Mouse (Mus musculus) thymus, adult 2 months (tissue): ENCODE data around the gene P2rx7. TPM values are rescaled to one million over a fixed set of nuclear protein-coding genes. Genes with fewer than 3 reads are reported as not detected.

ENCODE experiments used
- DNase-seq: peaks from one replicate; pipeline ENCODE4 v3.0.0; 2021
- H3K27ac ChIP-seq: fragments of 200-500 bp; 2 replicates; pipeline ENCODE4 v1.5.1; 2012; ENCODE audit warnings: low read length, control low read depth; ENCODE audit not compliant: control insufficient read depth, insufficient read depth
- H3K27me3 ChIP-seq: fragments of 200-500 bp; 2 replicates; pipeline ENCODE4 v1.6.1; 2012; ENCODE audit warnings: mild to moderate bottlenecking, low read length, moderate library complexity, mixed read lengths; ENCODE audit not compliant: control insufficient read depth, insufficient read depth
- H3K36me3 ChIP-seq: fragments of 200-500 bp; 2 replicates; pipeline ENCODE4 v1.6.1; 2012; ENCODE audit warnings: mild to moderate bottlenecking, low read length, moderate library complexity; ENCODE audit not compliant: control insufficient read depth, insufficient read depth
- H3K4me1 ChIP-seq: fragments of 200-500 bp; replicated peaks from 2 replicates; pipeline ENCODE4 v1.6.1; 2012; ENCODE audit warnings: low read length; ENCODE audit not compliant: control insufficient read depth, insufficient read depth
- H3K4me3 ChIP-seq: fragments of 200-500 bp; 2 replicates; pipeline ENCODE4 v1.5.1; 2012; ENCODE audit warnings: mild to moderate bottlenecking, low read length, control low read depth, moderate library complexity; ENCODE audit not compliant: control insufficient read depth, insufficient read depth
- CTCF ChIP-seq: fragments of 200-500 bp; IDR thresholded peaks from 2 replicates; pipeline ENCODE4 v1.5.1; 2012; ENCODE audit warnings: mild to moderate bottlenecking, control low read depth, low read length, moderate library complexity, borderline replicate concordance; ENCODE audit not compliant: control insufficient read depth, poor library complexity, insufficient read depth; ENCODE audit errors: extremely low read depth
- POLR2A ChIP-seq: fragments of 200-500 bp; IDR thresholded peaks from 2 replicates; pipeline ENCODE4 v1.6.1; 2012; ENCODE audit warnings: mild to moderate bottlenecking, low read length, control low read depth, moderate library complexity; ENCODE audit not compliant: control insufficient read depth, poor library complexity, insufficient read depth; ENCODE audit errors: extremely low read depth
- WGBS: fragments of 180-500 bp; shearing (Covaris S2); methylation state at CpG from one replicate; pipeline ENCODE4 v1.1.7; 2018; 5-methylcytosine and 5-hydroxymethylcytosine counted together
- polyA plus RNA-seq: library from polyadenylated mRNA; depleted of rRNA; stranded (reverse); fragments of >200 nt; gene quantifications from 2 replicates; pipeline ENCODE4 v1.2.3, GENCODE M21; 2012

P2rx7 gene
- polyA plus RNA-seq, 1 experiment = 18.5 TPM

- peaks cover 23% of the 10 kb centered on the region for H3K4me1 ChIP-seq
- H3K4me3 ChIP-seq = no peak overlapping the region
- TF ChIP-seq CTCF = no peak
- no peak for TF ChIP-seq POLR2A
- WGBS = 13% methylated on average over 8 of the region's 8 CpGs
- H3K27ac ChIP-seq = peak overlapping the region; percentile 43; the same call in 1 of the 2 replicates
- no peak for DNase-seq
- H3K27me3 ChIP-seq = no peaks in the 10 kb centered on the region
- H3K36me3 ChIP-seq = no peaks in the 10 kb centered on the region
These were observed 75.5 kb downstream of the P2rx7 start for GRCm38 (mm10) chr5:122719168-122719567.

DNA sequence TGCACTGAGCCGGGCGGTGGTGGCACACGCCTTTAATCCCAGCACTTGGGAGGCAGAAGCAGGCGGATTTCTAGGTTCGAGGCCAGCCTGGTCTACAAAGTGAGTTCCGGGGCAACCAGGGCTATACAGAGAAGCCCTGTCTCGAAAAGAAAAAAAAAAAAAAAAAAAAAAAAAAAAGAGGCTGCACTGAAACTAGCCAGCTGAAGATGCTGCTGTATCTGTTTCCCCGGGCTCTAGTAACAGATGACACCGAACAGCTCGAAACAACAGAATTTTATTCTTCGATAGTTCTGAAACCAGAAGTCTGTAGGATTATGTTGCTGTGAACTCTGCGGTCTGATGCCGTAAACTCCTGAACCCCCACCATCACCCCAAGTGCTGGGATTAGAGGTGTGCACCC lies 81.7 kb downstream of the P2rx7 start:
- Histone ChIP-seq H3K36me3 (no peaks in the 10 kb centered on the region), H3K27me3 (no peaks in the 10 kb centered on the region), H3K4me3 (no peak overlapping the region), H3K27ac (no peak overlapping the region), H3K4me1 (0 out of 2 replicates have a peak, but pooled peaks cover 3% of the 10 kb centered on the region)
- DNase-seq = no peak
- WGBS = 92% methylated on average over 13 of the region's 13 CpGs
- no peak for TF ChIP-seq CTCF
- no peak for TF ChIP-seq POLR2A

DNA sequence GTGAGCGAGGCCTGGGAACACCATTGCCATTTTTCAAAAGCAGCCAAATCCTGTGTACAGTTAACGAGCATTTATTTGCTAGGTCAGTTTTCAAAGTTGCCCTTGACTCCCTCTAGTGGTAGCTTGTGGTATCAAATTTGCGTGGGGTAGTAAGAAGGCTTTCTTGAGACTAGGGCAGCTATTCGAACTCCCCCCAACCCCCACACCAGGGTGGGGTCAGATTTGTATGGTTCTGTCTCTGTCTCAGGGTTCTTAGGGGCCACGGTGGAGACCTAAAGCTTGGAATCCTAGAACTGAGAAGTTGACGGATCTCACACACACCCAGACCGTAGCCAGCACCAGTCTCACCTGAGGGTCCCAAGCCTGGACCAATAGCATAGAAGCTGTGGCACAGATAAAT lies 82.4 kb downstream of the P2rx7 start:
- 27% methylated on average over 7 of the region's 7 CpGs for WGBS
- no peak overlapping the region for H3K27ac ChIP-seq
- no peaks in the 10 kb centered on the region for H3K27me3 ChIP-seq
- no peak for TF ChIP-seq POLR2A
- no peak for TF ChIP-seq CTCF
- no peaks in the 10 kb centered on the region; the same call in 1 of the 2 replicates for H3K4me1 ChIP-seq
- peak; percentile 71 for DNase-seq
- H3K36me3 ChIP-seq = no peaks in the 10 kb centered on the region
- H3K4me3 ChIP-seq = no peak overlapping the region

GRCm38 (mm10) chr5:122726595-122726994 lies 82.9 kb downstream of the P2rx7 start:
- no peak overlapping the region for H3K27ac ChIP-seq
- peaks cover 5% of the 10 kb centered on the region for H3K4me1 ChIP-seq
- WGBS = 93% methylated on average over 5 of the region's 5 CpGs
- TF ChIP-seq POLR2A (no peak), CTCF (no peak)
- H3K36me3 ChIP-seq = no peaks in the 10 kb centered on the region
- H3K27me3 ChIP-seq = no peaks in the 10 kb centered on the region
- DNase-seq = no peak
- H3K4me3 ChIP-seq = no peak overlapping the region

DNA sequence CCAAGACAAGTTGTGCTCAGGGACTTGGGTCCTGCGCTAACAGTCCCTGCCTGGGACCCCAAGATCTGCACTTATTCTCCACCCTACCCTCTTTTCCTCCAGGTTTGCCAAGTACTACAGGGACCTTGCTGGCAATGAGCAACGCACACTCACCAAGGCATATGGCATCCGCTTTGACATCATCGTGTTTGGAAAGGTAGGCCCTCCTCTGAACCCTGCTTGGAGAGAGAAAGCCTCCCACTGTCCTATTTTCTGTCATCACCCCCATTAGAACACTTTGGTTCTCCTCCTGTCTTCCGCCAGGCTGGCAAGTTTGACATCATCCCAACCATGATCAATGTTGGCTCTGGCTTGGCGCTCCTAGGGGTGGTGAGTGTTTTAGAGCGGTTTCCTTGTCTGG lies 83.4 kb downstream of the P2rx7 start:
- peaks cover 8% of the 10 kb centered on the region for H3K4me1 ChIP-seq
- H3K4me3 ChIP-seq = no peak overlapping the region
- no peaks in the 10 kb centered on the region for H3K27me3 ChIP-seq
- no peak for DNase-seq
- no peaks in the 10 kb centered on the region for H3K36me3 ChIP-seq
- H3K27ac ChIP-seq = no peak overlapping the region
- TF ChIP-seq CTCF (no peak), POLR2A (no peak)
- 97% methylated on average over 7 of the region's 7 CpGs for WGBS

DNA sequence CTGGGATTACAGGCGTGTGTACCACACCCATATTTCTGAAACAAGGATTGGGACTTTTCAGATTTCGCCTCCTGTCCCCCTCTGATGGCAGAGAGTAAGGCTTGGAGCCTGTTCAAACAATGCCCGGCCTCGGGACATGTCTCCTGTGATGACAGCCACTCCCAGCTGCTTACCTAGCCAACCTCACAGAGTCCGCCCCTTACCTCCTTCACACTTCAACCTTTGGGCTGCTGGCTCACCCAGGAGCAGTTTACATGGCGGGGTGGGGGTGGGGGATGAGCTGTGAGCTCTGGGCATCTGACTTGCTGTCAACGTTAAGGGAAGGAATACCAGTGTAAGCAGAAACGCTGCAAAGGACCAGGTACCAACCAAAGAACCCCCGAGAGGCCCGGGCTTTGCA lies 87.1 kb downstream of the P2rx7 start:
- TF ChIP-seq CTCF (no peak), POLR2A (no peak)
- Histone ChIP-seq H3K4me3 (no peak overlapping the region), H3K36me3 (no peaks in the 10 kb centered on the region), H3K27ac (no peak overlapping the region), H3K27me3 (no peaks in the 10 kb centered on the region), H3K4me1 (peaks cover 32% of the 10 kb centered on the region)
- no peak for DNase-seq
- WGBS = 86% methylated on average over 10 of the region's 10 CpGs

- DNase-seq = peak; percentile 84
- Histone ChIP-seq H3K4me1 (peaks cover 32% of the 10 kb centered on the region), H3K27me3 (no peaks in the 10 kb centered on the region), H3K4me3 (no peak overlapping the region), H3K27ac (peak overlapping the region; percentile 55; the same call in 1 of the 2 replicates), H3K36me3 (no peaks in the 10 kb centered on the region)
- WGBS = 28% methylated on average over 8 of the region's 8 CpGs
- peak; percentile 84; the same call in 1 of the 2 replicates for TF ChIP-seq CTCF
- no peak for TF ChIP-seq POLR2A
These were observed 87.6 kb downstream of the P2rx7 start for GRCm38 (mm10) chr5:122731321-122731720.
